Mouse (Mus musculus): ENCODE data around the gene B4galt2.

The B4galt2 gene

GRCm38 (mm10) chr4:117908834-117909453 lies 25.7 kb upstream of the B4galt2 start:
- in situ Hi-C loops (cut with MboI, MseI): no loop called here

DNA sequence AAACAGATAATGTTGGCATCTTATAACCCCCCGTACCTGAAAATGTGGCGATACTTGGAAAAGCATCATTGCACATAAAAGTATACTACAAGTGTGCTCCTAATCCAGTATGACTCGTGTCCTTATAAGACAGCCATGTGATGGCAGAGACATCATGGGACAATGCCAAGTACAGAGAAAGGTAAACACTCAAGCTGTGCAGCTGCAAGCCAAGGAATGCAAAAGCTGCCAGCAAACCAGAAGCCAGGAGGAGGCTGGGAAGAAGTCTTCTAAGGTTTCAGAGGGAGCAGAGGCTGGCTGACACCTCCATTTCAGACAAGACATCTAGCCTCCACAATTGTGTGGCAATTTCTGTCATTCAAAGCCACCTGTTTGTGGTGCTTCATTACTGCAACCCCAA lies 22.9 kb upstream of the B4galt2 start:
- in situ Hi-C loops (cut with MboI, MseI): no loop called here

DNA sequence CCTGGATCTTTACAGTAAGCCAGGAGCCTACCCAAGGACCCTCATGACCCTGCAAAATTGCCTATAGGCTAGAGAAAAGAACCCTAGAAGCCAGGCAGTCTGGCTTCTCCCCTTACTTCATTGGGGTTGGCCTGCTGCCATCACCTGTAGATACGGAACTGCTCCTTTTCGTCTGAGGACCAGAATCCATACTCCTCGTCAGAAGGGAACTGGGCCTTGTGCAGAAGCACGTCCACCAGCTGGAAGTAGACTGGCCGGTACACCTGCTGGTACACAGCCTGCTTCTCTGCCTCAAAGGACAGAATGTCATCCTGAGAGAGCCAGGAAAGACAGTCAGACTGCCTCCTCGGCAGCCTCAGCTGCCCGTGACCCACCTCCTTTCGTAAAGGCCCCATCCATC lies 21.5 kb upstream of the B4galt2 start:
- in situ Hi-C loops (cut with MboI, MseI): no loop called here

DNA sequence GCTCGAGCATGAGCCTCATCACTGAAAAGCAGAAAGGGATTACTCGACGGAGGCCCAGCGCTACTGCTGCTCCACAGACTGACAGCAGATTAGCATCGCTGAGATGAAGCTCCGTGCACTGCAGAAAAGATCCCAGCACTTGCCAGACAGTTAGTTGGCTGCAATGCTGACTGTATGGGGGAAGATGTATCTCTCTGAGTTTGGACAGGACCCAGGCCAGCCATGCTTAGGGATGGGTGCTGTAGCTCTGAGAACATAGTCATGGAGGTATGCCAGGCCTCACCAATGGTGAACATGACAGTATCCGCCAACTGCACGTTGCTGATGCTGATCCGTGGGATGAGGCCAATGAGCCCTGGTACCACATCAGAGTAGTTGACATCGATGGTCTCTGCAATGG lies 20.8 kb upstream of the B4galt2 start:
- in situ Hi-C loops (cut with MboI, MseI): no loop called here

DNA sequence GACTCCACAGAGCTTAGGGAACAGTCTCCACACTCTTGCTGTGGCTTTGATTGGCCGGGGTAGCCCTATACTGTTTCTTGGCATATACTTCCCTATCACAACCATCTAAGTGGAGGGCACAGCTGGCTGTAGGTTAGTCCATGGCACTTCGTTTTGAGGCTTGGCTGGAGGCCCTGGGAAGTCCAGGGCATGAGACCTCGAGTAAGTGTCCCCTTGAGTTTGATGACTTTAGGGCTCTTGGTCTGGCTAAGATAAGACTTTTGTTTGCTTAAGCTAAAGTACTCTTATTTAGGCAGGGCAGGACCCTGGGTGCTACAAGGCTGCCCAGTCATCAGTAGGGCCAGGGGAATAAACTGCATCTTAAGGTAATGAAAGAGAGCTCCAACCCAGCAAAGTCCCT lies 14.8 kb upstream of the B4galt2 start:
- in situ Hi-C loops (cut with MboI, MseI): loop anchor here (5.0 kb wide), 1 partner anchor 729 kb away; no protein-coding TSS in a partner anchor

DNA sequence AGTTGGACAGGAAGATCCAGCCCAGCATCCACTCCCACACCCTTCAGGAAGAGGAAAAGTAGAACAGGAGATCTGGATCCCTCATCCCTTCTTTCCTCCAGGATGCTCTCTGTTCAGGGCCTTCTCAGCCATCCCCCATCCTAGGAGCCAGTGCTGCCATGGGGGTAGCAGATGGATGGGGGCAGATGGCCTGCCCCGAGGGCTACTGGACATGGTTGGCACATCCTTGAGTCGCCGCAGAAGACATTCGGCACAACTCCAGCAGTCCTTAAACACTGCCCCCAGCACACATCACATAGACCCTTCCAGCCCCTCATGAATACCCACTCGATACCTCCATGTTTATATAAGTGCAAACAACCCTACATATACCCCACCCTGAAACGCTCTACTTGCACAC lies 12.7 kb upstream of the B4galt2 start:
- in situ Hi-C loops (cut with MboI, MseI): loop anchor here (5.0 kb wide), 1 partner anchor 731 kb away; no protein-coding TSS in a partner anchor

- in situ Hi-C loops (cut with MboI, MseI): loop anchor here (5.0 kb wide), 1 partner anchor 732 kb away; no protein-coding TSS in a partner anchor
These were observed 12.1 kb upstream of the B4galt2 start for GRCm38 (mm10) chr4:117895339-117895738.

- in situ Hi-C loops (cut with MboI, MseI): no loop called here
These were observed 11.3 kb upstream of the B4galt2 start for GRCm38 (mm10) chr4:117894601-117895000.

GRCm38 (mm10) chr4:117893376-117893775 lies 10.1 kb upstream of the B4galt2 start:
- in situ Hi-C loops (cut with MboI, MseI): no loop called here

DNA sequence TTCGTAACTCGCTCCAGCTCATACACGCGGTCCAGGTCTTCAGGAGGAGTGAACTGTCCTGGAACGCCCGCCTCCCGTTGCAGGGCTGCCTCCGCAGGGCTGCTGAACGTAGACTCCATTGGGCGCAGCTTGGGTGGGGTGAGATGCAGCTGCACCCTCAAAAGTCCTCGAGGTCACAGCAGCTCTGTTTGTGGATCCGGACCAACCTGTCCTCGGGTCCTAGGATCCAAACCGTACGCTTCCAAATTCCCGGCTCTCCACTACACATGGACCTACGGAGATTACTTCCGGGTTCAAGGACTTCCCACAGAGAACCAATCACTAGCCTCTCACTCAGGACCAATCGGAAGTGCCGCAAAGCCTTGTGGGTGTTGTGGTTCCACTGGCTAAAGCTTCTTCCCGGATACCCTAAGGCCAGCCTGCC lies 8.5 kb upstream of the B4galt2 start, which contains the start of gene Dph2:
Gene Dph2, minus strand, starts transcription at position 295 of the 424 bp plus-strand sequence.
- in situ Hi-C loops (cut with MboI, MseI): no loop called here

DNA sequence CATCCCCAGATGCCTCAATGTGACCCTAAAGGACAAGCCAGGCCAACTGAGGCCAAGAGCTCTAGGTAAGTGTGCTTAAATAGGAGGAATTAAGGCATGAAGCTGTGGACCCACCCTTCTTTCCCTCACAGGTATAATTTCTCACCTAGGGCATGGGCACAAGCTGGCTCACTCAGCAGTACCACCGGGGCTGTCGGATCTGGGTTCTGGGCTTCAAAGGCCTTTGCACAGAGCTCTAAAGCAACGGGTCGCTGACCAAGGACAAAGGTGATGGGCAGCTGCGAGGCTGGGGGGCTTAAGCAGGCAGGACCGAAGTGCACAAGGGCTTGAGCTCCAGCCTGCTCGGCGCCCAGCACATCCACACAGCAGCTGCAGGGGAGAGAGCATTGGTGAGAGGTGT lies 7.5 kb upstream of the B4galt2 start:
- in situ Hi-C loops (cut with MboI, MseI): no loop called here

DNA sequence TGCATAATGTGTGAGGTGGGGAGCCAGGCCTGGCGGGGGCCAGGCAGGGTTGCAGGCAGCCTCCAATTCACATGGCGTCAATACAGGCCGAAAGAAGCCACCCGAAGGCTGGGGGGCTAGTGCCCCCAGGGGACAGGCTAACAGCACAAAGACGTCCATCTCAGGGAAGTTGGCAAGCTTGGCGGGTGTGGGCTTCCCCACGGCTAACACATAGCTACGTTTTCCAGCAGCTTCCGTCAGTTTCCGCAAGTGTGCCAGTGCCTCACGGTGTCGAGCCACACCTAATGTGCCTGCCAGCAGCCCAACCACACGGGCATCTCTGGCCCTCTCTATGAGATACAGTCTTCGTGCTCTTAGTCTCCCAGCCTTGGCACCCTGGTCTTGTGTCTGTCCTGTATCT lies 6.7 kb upstream of the B4galt2 start:
- in situ Hi-C loops (cut with MboI, MseI): no loop called here

DNA sequence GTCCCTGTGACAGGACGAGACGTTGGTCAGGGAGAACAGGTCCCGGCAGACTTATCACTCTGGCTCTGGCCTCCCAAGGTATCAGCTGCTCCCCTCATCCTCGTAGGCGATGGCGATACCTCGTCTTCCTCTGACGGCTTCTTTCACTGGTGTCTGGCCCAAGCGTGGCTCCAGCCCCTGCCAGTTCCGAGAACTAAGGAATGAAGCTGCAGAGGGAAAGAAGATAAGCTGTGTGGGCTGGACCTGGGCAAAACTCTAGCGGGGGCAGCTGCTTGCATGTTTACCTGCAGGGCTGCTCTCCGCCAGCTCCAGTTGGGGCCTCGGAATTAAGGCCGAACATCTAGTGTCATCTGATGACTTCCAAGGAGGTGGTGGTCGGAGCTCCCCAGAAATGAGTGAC lies 6.2 kb upstream of the B4galt2 start:
- in situ Hi-C loops (cut with MboI, MseI): no loop called here

DNA sequence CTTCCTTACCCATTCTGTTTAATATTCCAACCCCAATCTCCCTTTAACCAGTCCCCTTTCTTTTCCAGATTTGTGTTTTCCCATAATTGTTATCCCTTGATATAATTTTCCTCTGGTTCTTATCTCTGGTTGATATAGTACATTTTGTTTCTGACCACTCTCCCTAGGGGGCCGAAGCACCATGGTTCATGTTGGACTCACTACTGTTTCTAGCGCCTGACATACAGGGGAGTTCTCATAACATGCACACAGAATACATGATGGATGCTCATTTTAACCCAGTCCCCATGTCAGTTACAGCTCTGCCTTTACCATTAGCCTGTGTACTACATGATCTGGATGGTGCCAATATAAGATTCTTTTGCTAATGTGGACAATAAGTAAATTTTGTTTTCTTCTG lies 4.6 kb upstream of the B4galt2 start:
- in situ Hi-C loops (cut with MboI, MseI): no loop called here

GRCm38 (mm10) chr4:117887133-117887532 lies 3.8 kb upstream of the B4galt2 start, which contains the start of gene Atp6v0b:
Gene Atp6v0b (minus strand): TSS chr4:117887333.
- in situ Hi-C loops (cut with MboI, MseI): no loop called here

DNA sequence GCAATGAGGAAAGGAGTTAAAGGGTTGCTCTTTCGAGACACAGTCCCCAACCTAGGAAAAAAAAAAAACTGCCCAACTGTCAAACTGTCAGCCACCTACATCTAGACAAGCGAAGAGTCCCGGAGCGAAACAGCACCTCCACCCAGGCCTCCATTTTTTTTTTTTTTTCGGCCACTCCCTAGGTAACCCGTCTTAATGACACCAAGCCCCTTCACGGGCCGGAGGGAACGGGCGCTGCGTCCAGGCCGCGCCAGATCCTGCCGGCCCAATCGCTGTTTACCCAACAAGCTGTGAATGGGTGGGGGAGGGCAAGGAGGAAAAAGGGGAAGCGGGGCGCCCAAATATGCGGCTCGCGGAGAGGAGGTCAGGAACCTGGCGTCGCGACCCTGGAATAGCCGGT lies 3.4 kb upstream of the B4galt2 start:
- in situ Hi-C loops (cut with MboI, MseI): no loop called here

DNA sequence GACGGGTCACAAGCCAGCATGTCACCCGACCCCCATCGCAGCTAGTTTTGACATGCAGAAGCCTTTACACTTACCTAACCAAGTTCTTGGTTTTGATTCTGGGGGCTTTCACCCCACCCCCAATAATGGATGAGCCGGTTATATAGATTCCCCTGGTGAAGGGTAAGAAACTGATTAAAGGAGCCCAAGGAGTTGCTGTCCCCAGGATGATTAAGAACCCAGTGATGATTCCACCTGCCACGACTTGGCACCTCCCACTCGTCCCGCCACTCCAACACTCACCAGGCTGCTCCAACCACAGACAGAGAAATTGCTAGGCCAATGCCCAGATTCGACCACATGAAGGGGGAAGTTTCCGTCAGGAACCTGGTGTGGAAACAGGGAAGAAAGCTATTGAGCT lies 2.7 kb upstream of the B4galt2 start:
- in situ Hi-C loops (cut with MboI, MseI): no loop called here

GRCm38 (mm10) chr4:117885093-117885492 lies 1.8 kb upstream of the B4galt2 start:
- in situ Hi-C loops (cut with MboI, MseI): no loop called here

- in situ Hi-C loops (cut with MboI, MseI): no loop called here
These were observed 859 bp upstream of the B4galt2 start for GRCm38 (mm10) chr4:117884146-117884545.

DNA sequence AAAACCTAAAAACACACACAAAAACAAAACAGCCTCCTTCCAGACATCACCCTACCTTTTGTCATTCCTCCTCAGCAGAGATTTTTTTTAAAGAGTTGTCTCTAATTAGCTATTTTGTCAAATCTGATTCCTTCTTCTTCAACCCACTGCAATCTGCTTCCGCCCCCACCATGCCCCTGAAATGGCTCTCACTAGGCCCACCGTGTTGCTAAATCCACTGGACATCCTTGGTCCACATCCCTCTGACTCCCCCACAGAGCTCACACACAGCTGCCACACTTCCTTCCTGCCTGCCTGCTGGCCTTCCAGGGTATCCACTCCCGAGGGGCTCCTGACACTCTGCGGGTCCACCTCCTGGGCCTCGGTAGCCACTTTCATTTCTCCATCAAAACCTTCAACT lies 4.6 kb downstream of the B4galt2 start:
- in situ Hi-C loops (cut with MboI, MseI): no loop called here

DNA sequence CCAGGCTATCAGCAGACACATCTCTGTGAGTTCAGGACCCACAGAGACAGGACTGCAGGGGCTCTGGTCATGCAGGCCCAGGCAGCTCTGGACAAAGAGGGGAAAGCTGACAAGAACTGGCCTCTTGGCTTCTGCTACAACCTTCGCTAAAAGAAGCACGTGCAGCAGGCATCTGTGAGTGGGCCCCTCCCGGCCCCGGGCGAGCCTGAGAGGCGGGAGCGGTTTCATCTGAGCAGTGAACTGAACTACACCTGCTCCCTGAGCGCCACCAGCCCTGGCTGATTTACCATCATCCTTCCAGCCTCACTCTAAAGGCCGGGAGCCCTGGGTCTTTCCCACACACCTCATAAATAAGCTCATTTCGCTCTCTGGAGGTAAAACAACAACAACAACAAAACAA lies 5.0 kb downstream of the B4galt2 start:
- in situ Hi-C loops (cut with MboI, MseI): no loop called here

DNA sequence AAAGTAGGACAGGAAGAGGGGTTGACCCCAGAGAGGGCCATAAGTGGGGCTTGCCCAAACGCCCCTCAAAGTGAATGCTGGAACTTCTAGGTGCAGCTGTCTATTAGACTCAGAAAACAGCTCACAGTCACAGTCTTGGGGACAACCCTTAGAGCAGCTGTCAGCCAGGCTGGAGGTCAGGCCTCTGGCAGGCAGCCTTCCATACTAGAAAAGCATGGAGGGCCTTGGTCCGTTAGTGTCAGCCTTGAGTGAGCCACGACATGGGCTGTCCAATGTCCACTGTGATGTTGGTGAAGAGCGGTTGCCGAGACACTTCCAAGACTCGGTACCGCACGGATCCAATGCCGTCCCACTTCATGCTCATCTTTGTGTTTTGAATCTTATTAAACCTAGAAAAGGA lies 9.7 kb downstream of the B4galt2 start:
- in situ Hi-C loops (cut with MboI, MseI): no loop called here

- in situ Hi-C loops (cut with MboI, MseI): no loop called here
These were observed 10.8 kb downstream of the B4galt2 start, which contains the start of gene Ccdc24 for GRCm38 (mm10) chr4:117872471-117872886. Gene Ccdc24 (minus strand): TSS chr4:117872557.

GRCm38 (mm10) chr4:117871787-117872186 lies 11.5 kb downstream of the B4galt2 start:
- in situ Hi-C loops (cut with MboI, MseI): no loop called here
